Mouse (Mus musculus): ENCODE data around the gene Gm49387.

The Gm49387 gene

DNA sequence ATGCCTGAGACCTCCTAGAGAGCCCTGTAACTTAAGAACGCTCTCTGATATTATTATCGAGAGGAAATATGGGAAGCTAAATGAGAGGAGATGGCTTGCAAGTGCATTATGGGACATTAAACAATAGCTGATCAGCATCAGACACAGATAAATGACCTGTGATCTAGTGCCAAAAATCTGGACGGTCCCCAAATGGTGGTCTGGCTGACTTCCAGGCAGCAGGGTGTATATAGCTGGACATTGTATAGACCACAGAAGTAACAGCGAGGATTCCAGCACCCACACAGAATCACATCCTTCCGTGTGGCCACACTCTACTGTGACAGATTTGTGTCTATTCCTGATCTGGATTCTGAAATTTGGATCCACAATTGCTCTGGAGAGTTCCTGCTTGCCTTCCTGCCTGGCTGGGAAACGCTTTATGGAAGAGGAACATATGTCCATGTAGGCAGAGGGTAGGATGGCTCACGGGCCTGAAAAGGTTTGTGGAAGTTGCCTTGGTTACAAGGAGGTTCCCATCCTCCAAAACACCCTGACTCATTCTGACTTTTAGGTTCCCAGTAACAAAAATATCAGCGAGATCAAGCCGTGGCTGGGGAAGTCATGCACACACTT, 68.0 kb downstream of the Gm49387 start:
- no peak for DNase-seq

DNA sequence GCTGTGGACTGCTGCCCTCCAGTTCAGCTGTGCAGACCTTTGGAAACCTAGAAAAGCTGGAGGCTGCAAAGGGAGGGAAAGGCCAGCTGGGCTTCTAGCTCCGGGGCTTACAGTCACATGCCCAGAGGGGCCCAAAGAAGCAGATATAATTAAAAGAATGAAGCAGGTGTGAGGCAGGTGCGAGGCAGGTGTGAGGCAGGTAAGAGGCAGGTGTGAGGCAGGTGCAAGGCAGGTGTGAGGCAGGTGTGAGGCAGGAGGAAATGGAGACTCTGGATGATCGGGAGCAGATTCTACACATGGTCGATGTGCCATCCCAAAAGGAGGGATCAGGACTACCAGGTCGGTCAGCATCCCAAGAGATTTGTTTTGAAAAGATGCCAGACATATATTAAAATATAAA, 69.3 kb downstream of the Gm49387 start:
- DNase-seq, result no peak

DNA sequence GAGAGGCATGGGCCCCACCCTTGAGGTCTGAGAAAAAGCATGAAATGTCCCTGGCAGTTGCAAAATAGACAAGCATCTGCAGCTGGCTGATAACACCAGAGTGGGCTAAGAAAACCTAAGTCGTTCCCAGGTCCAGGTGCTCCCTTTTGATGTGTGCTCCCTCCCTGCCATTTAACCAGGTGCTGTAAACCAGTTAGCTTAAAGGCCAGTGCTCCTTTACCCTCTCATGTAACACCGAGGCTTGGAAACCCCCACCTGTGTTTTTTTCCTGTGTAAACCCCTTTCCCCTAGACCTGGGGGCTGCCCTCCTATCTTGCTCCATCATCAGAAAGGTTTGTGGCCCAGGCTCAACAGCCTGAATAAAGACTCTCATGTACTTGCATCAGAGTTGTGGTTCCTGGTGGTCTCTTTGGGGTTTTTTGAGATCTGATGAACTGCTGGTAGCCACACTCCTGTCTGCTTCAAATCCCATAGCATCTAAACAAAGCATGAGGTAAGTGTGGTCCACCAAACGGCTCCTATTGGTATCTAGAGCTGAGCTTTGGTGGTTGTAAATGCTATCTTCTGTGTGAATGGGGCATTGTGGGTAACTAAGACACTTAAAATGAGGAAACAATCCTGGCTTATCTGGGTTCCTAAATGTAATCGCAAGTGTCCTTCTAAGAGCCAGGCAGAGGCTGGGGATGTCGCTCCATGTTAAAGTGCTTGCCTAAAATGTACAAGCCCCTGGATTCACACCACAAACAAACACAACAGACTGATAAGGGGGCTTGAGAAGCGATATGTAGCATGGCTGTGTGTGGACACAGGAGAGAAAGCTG, 70.3 kb downstream of the Gm49387 start:
- DNase-seq, result no peak

DNA sequence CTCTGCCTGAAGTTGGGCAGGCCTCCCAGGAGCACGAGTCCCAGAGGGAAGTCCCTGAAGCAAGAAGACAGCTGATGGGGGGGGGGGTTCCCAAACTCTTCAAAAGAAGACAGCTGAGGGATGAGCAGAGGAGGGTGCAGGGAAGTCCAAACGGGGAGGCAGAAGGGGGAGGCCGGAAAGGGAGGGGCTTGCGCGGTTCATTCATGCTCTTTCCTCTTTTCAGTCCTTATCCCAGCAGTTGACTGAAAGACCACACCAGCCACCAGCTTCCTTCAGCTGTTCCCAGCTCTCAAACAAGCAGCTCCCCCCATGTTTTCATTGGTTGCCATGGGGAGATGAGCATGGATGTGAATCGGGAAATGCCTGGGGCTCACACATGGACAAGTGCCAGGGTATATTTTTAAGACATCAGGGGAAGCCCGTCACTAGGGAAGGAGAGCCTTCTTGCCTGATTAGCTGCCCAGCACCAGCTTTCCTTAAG, 71.5 kb downstream of the Gm49387 start:
- DNase-seq, result no peak

DNA sequence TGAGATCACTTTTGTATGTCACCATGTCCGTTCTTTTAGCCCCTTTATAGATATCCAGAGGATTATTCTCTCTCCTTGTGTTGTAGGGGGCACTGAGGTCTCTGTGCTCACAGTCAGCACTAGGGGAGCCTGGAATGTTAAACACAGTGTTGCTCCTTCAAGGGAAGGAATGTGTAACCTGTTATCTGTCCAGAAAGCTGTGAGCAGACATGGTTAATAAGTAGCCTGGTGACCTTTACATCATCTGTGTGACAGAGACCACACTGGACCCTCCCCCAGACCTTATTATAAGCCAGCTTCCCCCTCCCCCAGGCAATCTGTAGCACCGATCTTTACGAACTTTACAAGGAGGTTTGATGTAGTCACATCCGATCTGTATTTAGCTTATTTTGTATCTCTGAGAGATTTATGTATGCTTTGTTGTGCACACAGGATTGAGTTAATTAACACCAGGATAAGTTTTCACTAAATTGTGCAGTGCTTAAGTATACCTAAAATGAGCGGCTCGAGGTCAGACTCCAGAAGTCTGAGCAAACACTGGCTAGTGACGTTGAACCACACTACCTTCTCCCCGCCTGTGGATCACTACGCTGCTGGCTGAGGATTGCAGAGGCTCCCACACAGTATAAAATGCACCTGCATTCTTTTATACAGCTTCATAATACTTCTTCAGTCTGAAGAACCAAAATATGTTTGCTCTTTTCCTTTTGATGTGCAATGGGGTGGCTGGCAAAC, 75.0 kb downstream of the Gm49387 start:
- no peak for DNase-seq

DNA sequence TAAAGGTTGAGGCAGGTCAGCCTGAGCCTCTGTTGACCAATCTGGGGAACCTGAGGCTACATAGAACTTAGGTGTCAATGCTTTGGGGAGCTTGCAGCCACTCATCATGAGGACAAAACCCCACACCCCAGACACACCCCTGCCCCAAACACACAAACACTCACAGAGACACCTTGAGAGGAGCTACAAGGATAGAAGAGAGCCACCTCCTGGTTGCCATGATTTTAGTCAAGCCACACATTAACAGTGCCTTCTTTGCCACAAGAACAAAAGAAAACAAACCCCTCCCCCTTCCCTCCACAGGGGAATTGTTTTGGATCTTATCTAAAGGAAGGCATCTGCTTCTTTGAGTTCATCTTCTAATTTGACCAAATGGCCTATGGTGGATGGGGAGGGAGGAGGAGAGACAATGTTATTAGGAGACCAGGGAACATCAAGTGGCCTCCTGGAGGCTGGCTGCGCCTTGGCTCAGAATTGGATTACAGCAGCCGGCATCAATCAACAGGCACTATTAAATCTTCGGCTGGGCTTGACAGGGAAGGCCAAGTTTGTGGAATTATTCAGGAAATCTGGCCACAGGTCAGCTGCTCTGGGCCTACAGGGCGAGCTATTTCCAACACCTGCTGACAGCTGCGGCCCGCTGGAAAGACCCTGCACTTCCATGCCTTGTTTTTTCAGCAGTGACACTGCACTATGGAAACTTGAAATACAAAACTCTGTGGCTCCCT, 76.1 kb downstream of the Gm49387 start:
- DNase-seq, result no peak

DNA sequence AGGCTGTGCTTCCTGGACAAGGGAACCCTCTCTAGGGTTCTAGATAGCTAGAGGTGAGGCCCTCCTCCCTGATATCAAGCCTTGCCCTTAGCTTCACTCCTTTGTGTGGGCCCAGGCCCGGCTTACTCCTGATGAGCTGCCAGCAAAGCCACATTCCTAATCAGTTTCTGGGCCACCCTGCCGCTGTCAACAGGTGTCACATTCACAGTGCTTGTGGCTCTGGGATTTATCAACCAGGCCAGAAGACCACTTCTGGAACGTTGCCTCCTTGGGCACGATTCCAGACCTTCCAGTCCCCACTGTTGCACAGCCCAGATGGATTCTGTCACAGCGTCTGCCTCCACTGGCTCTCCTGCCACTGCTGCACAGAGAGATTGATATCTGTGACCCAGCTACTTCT, 79.8 kb downstream of the Gm49387 start:
- no peak for DNase-seq

DNA sequence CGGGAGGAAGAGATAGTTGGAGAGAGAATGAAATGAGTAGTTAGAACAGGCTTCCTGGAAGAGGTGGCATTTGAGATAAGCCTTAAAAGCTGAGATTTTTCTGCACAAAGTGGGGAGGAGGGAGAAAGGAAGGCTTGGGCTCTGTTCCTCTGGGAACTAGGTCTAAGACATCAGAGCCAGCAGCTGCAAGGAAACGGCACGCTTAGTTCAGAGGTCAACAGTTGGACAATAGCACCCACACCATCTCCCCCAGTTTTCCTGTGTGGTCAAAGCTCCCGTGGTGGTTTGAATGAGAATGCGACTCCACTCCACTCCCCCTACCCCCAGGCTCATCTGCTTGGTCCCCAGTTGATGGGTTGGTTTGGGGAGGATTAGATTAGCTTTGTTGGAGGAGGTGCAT, 81.5 kb downstream of the Gm49387 start:
- DNase-seq, result no peak

DNA sequence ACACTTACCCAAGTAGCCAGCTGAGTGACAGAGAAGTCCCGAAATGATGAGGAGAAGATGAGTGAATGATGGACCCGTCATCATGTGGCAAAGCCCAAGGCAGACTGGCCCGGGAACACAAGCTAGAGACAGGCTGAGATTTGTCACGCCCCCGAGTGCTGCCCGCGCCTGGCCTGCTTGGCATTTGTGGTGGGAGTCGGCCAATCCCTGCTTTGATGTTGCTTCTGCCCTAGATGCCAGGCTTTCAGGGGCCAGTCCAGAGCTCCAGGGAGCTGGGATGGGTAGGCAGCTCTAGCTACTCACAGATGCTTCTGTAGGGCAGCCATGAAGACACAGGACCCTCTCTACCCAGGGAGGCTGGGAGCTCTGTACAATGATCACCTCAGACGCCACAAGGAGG, 82.9 kb downstream of the Gm49387 start:
- no peak for DNase-seq

DNA sequence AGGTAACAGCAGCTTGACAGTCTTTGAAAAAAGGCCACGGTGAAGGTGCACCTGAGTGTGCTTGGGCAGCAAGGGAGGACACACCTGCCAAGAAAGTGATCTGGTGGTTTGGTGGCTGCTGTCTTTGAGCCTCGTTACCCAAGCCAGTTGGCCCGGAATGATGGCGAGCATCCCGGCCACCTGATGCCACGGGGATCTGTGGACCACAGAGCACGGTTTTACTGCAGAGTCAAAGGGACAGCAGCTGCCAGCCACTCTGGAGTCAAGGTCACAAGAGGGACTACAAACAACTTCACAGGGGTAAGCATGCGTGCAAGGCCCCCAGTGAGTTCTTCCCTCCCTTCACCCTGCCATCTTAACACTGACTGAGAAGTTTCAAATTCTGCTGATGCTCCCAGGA, 83.4 kb downstream of the Gm49387 start:
- peak; percentile 18 for DNase-seq

DNA sequence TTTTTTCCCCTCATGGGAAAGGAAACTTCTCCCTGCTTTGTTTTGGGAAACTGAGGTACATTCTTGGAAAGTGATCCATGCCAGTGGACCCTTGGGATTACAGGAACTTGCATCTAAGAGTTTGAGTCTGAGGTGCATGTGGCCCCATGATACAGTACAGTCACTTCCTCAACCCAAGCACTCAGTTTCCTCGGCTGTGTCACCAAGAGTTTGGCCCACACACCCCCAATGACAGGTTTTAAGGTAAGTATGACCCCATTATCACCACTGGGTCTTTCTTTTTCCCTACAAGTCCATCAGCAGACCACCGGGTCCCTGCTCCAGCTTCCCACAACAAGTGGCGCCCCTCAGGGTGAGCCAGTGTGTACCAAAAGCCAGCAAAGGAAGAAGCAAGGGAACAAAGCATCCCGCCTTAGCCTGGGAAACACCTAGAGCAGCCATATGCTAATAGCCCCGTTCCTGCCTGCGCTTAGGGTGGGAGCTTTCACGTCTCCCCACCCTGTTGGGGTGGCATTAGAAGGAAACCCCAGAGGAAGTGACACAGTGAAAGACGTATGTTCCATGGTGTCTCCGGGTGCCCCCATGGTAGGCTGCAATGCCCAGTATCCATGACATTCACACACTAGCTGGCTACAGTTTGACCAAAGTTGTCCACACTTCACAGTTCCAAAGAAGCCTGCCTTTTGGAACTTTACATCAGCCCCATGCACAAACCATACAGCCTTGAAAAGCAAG, 84.0 kb downstream of the Gm49387 start:
- no peak for DNase-seq

DNA sequence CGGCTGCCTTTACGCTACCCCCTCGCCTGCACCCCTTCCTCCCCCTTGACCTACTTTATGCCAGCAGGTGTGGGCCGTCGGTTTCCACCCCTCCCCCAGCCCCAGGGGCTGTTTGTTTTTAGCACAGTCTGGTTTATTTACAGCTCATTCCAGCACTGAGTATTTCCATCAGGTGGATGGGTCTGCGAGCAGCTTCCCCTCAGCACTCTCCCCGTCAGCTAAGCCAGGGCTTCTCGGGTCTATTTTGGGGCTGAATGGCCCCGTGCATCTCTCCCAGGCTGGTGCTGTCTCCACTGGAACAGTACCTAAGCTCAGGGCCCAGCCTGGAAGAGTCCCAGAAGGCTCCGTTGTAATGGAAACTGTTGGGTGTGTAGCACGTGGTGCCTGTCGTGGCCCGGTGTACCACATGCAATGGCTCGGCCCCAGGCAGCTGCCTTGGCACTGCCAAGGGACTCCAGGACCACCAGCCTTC, 84.7 kb downstream of the Gm49387 start:
- DNase-seq, result no peak

DNA sequence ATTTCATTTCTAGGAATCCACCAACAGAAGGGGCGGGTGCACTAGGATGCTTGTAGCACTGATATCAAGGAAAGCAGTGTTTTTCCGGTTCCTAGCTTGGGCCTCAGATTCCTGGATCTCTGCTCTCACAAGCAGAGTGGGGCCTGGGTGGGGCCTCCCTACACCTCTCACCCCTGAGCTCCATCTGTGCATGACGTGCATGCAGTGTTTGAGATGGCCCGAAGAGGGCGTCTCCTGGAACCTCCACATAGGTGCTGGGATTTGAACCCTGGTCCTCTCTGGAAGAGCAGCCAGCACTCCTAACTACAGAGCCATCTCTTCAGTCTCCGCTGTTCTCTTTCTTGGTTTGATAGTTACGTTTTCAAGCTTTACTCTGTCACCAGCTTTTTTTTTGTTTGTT, 85.7 kb downstream of the Gm49387 start:
- DNase-seq, result no peak

DNA sequence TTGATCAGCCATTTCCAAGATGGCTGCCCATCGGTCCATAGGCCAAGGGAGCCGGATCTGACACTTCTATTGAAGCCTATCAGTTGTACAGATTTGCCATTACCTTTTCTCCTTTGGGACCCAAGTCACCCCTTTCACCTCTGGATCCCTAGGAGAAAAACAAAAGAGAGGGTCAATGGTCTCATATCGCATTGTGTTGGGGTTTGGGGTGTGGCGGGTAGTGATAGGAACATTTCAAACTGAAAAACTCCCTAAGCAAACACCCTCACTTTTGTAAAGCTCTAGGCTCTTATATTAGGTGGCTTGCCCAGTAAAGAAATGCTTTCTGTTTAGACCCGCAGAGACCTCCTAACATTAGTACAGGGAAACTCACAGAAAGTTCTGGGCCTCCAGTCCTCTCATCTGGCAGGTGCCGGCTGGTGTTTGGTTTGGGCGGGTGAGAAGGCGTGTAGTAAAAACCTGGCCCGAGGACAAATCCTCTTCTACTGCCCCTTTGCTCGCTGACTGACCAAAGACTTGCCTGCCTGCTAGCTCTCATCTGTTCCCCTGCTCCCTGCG, 96.7 kb downstream of the Gm49387 start:
- DNase-seq, result no peak

DNA sequence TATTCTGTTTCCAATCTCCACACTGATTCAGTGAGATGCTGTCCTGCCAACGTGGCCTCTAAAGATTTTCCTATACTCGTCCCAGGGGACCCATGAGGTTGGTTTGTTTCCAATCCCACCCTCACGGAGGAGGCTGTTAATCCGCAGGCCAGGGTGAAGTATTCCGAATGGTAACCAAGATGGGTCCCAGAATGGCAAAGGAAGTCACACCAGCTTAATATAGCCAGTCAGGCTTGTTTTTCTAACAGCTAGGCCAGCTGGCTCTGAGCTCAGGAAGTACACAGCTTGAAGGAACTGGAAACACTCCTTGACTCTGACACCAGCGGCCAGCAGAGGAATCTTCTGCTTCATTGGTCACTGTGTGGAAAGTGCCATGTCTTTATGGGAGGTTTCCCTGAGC, 103.4 kb downstream of the Gm49387 start:
- DNase-seq, result peak; percentile 44

DNA sequence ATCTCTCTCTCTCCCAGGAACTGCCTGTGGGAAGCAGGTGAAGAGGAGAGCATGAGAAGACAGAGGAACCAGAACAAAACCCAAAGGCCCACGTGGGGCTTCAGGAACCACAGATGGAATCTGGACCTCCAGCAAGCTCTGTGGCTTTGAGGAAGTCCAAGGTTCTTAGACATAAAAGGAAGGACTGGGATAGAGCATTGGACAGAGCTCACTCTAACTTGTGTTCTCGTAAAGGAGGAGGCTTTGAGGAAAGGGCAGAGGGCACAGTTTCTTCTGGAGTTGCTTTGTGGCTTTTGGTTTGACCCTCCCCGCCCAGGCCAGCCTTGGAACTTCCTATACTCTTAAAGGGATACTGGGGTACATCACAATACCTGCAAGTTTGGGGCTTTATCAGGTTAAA, 108.0 kb downstream of the Gm49387 start:
- no peak for DNase-seq

DNA sequence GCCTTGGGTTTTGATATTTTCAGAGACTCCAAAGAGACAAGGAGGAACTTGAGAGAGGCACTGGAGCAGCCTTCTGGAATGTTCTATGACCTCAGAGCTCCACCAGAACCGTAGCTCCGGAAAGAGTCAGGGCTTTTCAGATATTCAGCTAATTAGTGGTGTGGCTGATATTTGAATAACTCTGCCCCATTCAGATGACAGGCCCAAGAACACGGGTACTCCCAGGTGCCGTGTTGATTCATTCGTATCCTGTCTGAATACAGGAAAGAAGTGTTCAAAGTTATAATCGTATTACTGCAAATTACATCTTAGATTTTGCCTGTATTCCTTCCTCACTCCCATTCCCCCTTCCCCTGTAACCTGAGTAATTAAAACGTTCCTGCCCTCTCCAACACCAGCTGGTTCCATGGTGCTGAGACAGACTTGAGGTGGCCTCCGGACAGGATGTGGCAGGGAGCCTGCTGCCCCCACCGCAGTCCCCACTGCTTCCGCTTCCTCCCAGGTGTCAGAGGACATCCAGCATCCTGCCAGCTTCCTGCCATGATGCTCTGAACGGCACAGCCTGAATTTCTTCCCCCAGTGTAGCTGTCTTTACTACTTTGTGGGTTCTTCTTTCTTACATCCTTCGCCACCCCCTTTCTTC, 109.1 kb downstream of the Gm49387 start:
- no peak for DNase-seq

DNA sequence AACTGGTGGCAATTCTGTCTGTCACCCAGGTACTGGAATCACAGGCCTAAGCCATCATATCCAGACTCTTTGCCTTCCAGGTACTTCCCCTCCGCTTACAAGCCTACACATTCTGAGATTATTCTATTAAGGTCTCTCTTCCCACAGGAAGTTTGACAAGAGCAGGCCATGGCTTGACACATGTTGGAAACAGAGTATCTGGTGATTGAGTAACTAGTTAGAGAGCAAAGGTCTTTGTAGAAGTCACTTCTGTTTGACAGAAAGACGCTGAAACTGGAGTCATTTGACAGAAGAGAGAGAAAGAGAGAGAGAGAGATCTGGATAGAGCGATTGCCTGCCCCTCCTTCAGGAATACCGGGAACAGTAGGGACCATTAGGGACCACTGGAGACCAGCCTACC, 109.8 kb downstream of the Gm49387 start:
- no peak for DNase-seq

DNA sequence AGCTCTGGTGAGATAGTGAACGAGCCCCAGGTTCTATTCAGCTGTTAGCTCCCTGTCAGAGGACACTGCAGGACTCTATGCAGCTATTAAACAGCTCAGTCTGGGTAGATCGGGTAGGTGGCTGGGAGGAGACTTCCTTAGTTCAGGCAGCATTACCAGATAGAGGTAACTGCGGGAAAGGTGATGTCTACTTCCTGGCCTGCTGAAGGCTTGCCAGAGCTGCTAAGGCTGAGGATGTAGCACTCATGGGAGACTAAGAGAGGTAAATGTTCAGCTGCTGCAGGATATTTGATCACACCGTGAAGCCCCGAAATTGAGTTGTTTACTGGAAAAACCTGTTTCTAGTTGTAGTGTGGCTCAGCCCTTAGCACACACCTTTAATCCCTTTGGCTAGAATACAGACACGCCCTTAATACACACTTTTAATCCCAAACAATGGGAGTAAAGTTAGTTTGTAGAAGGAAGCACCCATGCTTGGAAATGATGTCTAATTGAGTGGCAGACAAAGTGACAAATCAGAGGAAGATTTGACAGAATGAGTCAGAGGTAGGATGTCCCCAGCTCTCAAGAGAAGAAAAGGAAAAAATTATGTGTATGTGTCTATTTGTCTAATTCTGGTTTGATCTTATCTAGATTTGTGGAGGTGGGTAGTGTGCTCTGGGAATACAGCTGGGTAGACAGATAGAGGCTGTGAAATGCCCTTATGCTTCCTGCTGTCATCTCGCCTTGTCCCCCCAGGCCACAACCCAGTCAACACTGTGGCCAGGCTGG, 115.5 kb downstream of the Gm49387 start:
- no peak for DNase-seq

DNA sequence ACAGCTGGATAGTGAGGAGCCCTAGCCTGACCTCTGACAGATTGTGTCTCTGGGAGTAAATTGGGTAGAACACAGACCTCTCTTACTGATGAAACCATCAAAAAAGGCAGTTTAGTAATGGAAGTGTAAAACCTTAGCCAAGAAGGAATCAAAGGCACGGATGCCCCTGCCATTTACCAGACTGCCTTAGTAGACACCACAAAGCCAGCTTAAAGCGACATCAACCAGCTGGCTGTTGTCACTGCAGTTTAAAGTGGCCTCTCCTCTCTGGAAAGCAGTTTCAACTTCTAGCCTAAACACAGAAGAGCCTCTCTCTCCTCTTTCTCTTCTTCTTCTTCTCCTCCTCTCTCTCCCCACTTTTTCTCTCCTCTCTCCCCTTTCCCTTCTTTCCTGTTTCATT, 119.4 kb downstream of the Gm49387 start:
- DNase-seq, result no peak

DNA sequence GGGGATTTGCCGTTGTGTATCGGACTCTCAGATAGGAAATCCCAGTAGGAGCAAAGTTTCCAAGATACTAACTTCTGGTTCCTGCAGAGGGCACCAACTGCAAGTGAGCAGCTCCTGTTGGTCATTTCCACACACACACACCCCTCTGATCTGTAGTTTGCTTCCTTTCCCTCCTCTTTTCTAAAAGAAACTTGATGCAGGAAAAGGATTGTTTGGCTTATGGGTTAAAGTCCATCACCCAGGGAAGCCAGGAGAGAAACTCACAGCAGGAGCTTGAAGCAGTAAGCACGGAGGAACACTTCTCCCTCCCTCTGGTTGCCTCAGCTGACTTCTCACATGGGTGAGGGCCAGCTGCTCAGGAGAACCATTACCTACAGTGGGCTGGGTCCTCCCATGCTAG, 121.5 kb downstream of the Gm49387 start:
- no peak for DNase-seq
